Mouse (Mus musculus): ENCODE measurements around the gene Sp100. TPM values are rescaled to one million over a fixed set of nuclear protein-coding genes. Genes with fewer than 3 reads are reported as not detected.

The Sp100 gene
- polyA plus RNA-seq, 1 experiment from 2014 or later, result 10.2 TPM

GRCm38 (mm10) chr1:85686666-85687065 lies 36.9 kb downstream of the Sp100 start:
- no peak for ATAC-seq
- H3K9ac ChIP-seq (replicated peaks; ENCODE audit: low read depth), result no peak overlapping the region
- H3K36me3 ChIP-seq (ENCODE audit: insufficient read depth, low read length), result no peaks in the 10 kb centered on the region
- H3K9me3 ChIP-seq (ENCODE audit: low read length), result no peaks in the 10 kb centered on the region
- no peak overlapping the region for H3K27ac ChIP-seq (ENCODE audit: low read length)
- WGBS, result 42% methylated on average over 5 of the region's 5 CpGs
- TF ChIP-seq CTCF (IDR thresholded peaks at IDR 0.05) (no peak), EP300 (IDR thresholded peaks at IDR 0.05) (no peak)
- H3K4me3 ChIP-seq (ENCODE audit: low read depth, low read length), result no peak overlapping the region
- no peaks in the 10 kb centered on the region for H3K4me1 ChIP-seq (ENCODE audit: insufficient read depth, low read depth, low read length)
- no peak for DNase-seq (ENCODE audit: low spot score)
- no peaks in the 10 kb centered on the region for H3K27me3 ChIP-seq (replicated peaks; ENCODE audit: insufficient read depth, low read length)
- no peak overlapping the region for H3K4me2 ChIP-seq (replicated peaks; ENCODE audit: low read depth, low read length)

DNA sequence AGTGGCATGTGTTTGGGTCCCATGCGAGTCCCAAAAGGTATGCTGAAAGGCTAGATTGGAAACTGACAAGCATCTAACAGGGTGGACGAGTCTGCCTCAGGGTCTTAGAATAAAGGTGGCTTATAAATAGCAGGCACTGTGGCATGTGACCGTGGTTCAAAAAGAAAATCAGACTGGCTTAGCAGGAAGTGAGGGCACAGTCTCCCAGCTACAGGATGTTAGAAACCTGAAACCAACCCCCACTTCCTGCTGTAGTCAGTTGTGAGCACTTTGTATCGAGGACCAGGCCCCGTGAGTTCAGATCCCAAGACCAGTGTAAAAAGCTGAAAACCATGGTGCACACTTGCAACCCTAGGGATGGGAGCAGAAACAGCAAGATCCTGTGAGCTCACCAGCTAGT lies 37.6 kb downstream of the Sp100 start:
- Histone ChIP-seq H3K9me3 (ENCODE audit: low read length) (no peaks in the 10 kb centered on the region), H3K4me3 (ENCODE audit: low read depth, low read length) (no peak overlapping the region), H3K27ac (ENCODE audit: low read length) (no peak overlapping the region), H3K4me2 (replicated peaks; ENCODE audit: low read depth, low read length) (no peak overlapping the region), H3K4me1 (ENCODE audit: insufficient read depth, low read depth, low read length) (no peaks in the 10 kb centered on the region), H3K36me3 (ENCODE audit: insufficient read depth, low read length) (no peaks in the 10 kb centered on the region), H3K9ac (replicated peaks; ENCODE audit: low read depth) (no peak overlapping the region), H3K27me3 (replicated peaks; ENCODE audit: insufficient read depth, low read length) (no peaks in the 10 kb centered on the region)
- no peak for DNase-seq (ENCODE audit: low spot score)
- ATAC-seq, result no peak
- no peak for TF ChIP-seq CTCF (IDR thresholded peaks at IDR 0.05)
- no peak for TF ChIP-seq EP300 (IDR thresholded peaks at IDR 0.05)
- whole genome bisulfite sequencing, result 34% methylated on average over 5 of the region's 5 CpGs

- WGBS, result 68% methylated on average over 3 of the region's 3 CpGs
- no peaks in the 10 kb centered on the region for H3K9me3 ChIP-seq (ENCODE audit: low read length)
- TF ChIP-seq CTCF (IDR thresholded peaks at IDR 0.05) (no peak), EP300 (IDR thresholded peaks at IDR 0.05) (no peak)
Measured at GRCm38 (mm10) chr1:85690544-85690943, 40.8 kb downstream of the Sp100 start.

GRCm38 (mm10) chr1:85692281-85692680 lies 42.5 kb downstream of the Sp100 start:
- WGBS, result 59% methylated on average over 1 of the region's 1 CpGs
- Histone ChIP-seq H3K36me3 (ENCODE audit: insufficient read depth, low read length) (no peaks in the 10 kb centered on the region), H3K9me3 (ENCODE audit: low read length) (no peaks in the 10 kb centered on the region), H3K27me3 (replicated peaks; ENCODE audit: insufficient read depth, low read length) (no peaks in the 10 kb centered on the region), H3K27ac (ENCODE audit: low read length) (no peak overlapping the region), H3K4me1 (ENCODE audit: insufficient read depth, low read depth, low read length) (no peaks in the 10 kb centered on the region), H3K4me3 (ENCODE audit: low read depth, low read length) (no peak overlapping the region), H3K4me2 (replicated peaks; ENCODE audit: low read depth, low read length) (no peak overlapping the region), H3K9ac (replicated peaks; ENCODE audit: low read depth) (no peak overlapping the region)
- TF ChIP-seq EP300 (IDR thresholded peaks at IDR 0.05), result no peak
- TF ChIP-seq CTCF (IDR thresholded peaks at IDR 0.05), result no peak
- DNase-seq (ENCODE audit: low spot score) (no peak), ATAC-seq (no peak)

More at GRCm38 (mm10) chr1:85690544-85690943, 40.8 kb downstream of the Sp100 start:
- Histone ChIP-seq H3K27me3 (replicated peaks; ENCODE audit: insufficient read depth, low read length) (no peaks in the 10 kb centered on the region), H3K27ac (ENCODE audit: low read length) (no peak overlapping the region), H3K4me1 (ENCODE audit: insufficient read depth, low read depth, low read length) (no peaks in the 10 kb centered on the region), H3K9ac (replicated peaks; ENCODE audit: low read depth) (no peak overlapping the region), H3K4me2 (replicated peaks; ENCODE audit: low read depth, low read length) (no peak overlapping the region), H3K36me3 (ENCODE audit: insufficient read depth, low read length) (no peaks in the 10 kb centered on the region), H3K4me3 (ENCODE audit: low read depth, low read length) (no peak overlapping the region)
- DNase-seq (ENCODE audit: low spot score), result no peak
- no peak for ATAC-seq

- WGBS, result 57% methylated on average over 3 of the region's 3 CpGs
- ATAC-seq (no peak), DNase-seq (ENCODE audit: low spot score) (no peak)
- TF ChIP-seq CTCF (IDR thresholded peaks at IDR 0.05), result no peak
- no peak for TF ChIP-seq EP300 (IDR thresholded peaks at IDR 0.05)
- H3K27me3 ChIP-seq (replicated peaks; ENCODE audit: insufficient read depth, low read length), result no peaks in the 10 kb centered on the region
- H3K4me1 ChIP-seq (ENCODE audit: insufficient read depth, low read depth, low read length), result no peaks in the 10 kb centered on the region
- H3K36me3 ChIP-seq (ENCODE audit: insufficient read depth, low read length), result no peaks in the 10 kb centered on the region
- no peak overlapping the region for H3K4me3 ChIP-seq (ENCODE audit: low read depth, low read length)
- H3K9me3 ChIP-seq (ENCODE audit: low read length), result no peaks in the 10 kb centered on the region
- H3K9ac ChIP-seq (replicated peaks; ENCODE audit: low read depth), result no peak overlapping the region
- H3K27ac ChIP-seq (ENCODE audit: low read length), result no peak overlapping the region
- no peak overlapping the region for H3K4me2 ChIP-seq (replicated peaks; ENCODE audit: low read depth, low read length)
Measured at GRCm38 (mm10) chr1:85693280-85693679, 43.5 kb downstream of the Sp100 start.

- Histone ChIP-seq H3K9me3 (ENCODE audit: low read length) (no peaks in the 10 kb centered on the region), H3K27me3 (replicated peaks; ENCODE audit: insufficient read depth, low read length) (no peaks in the 10 kb centered on the region), H3K27ac (ENCODE audit: low read length) (no peak overlapping the region), H3K4me2 (replicated peaks; ENCODE audit: low read depth, low read length) (no peak overlapping the region), H3K9ac (replicated peaks; ENCODE audit: low read depth) (no peak overlapping the region), H3K36me3 (ENCODE audit: insufficient read depth, low read length) (no peaks in the 10 kb centered on the region), H3K4me1 (ENCODE audit: insufficient read depth, low read depth, low read length) (no peaks in the 10 kb centered on the region), H3K4me3 (ENCODE audit: low read depth, low read length) (no peak overlapping the region)
- no peak for TF ChIP-seq CTCF (IDR thresholded peaks at IDR 0.05)
- WGBS, result 46% methylated on average over 3 of the region's 3 CpGs
- ATAC-seq (no peak), DNase-seq (ENCODE audit: low spot score) (no peak)
Measured at GRCm38 (mm10) chr1:85695646-85696045, 45.9 kb downstream of the Sp100 start.
